Mouse (Mus musculus): Measurements from ENCODE around the gene Sectm1a.

- no peak for TF ChIP-seq POLR2A (IDR thresholded peaks at IDR 0.05; ENCODE audit: extremely low read depth, insufficient read depth, low read length)
- TF ChIP-seq CTCF (IDR thresholded peaks at IDR 0.05; ENCODE audit: extremely low read depth, insufficient read depth, low read length), result no peak
These were observed 42.4 kb upstream of the Sectm1a start for GRCm38 (mm10) chr11:121123438-121123837.

All from cortical plate, adult 2 months (tissue).